Mouse (Mus musculus): ENCODE measurements at regions not wholly inside any gene's neighbourhood (a gene's known extent, or its start where the extent isn't known, plus 50 kb on each side); places are given as distances from the start of the nearest gene placed in this dataset.

GRCm38 (mm10) chr7:113637011-113637600 is 123.5 kb downstream of the Far1 start:
- TF ChIP-seq FLI1 (IDR thresholded peaks at IDR 0.05; ENCODE audit: low read length), result no peak
- no peak for TF ChIP-seq GATA1 (IDR thresholded peaks at IDR 0.05; ENCODE audit: borderline replicate concordance, low read length)

Data from megakaryocyte, embryonic 14.5 days (primary cell).